Mouse (Mus musculus): ENCODE data around the gene Olfr734. TPM values are rescaled to one million over a fixed set of nuclear protein-coding genes. Genes with fewer than 3 reads are reported as not detected.

Gene Olfr734
- not detected in 2 replicates for polyA plus RNA-seq (2015; fragmentation: Nextera tagmentation; extraction: Ambion mirVana)

DNA sequence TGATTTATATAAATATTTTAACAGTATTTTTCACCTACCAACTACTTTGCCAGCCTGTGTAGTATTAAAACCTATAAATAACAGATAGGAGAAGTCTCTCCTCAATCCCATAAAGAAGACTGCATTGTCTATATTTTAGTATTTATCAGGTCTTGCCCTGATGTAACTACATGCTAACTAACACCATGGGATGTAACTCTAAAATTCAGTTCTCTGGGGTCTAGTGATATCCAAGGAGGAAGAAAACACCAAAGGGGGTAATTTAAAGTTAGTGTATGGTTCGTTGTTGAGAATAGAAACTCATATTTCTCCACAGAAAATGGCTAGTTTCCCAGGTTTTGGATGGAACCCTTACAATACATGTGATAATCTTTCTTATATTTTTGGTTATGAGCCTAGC lies at the start of gene Olfr734:
Olfr734 (minus strand) TSS at position 101 of the 400 bp plus-strand sequence.
- no peaks in the 10 kb centered on the region for H3K36me3 ChIP-seq (ENCODE audit: poor library complexity, severe bottlenecking)
- no peaks in the 10 kb centered on the region; the same call in 1 of the 2 replicates for H3K9me3 ChIP-seq (replicated peaks)
- 77% methylated on average over 1 of the region's 1 CpGs for WGBS
- H3K4me3 ChIP-seq = no peak within 1 kb of the TSS
- ATAC-seq = no peak
- H3K27me3 ChIP-seq = no peaks in the 10 kb centered on the region
- H3K4me2 ChIP-seq = no peak within 1 kb of the TSS
- H3K27ac ChIP-seq = no peak within 1 kb of the TSS
- no peaks in the 10 kb centered on the region for H3K4me1 ChIP-seq
- no peak within 1 kb of the TSS for H3K9ac ChIP-seq

- ATAC-seq = no peak
- H3K9ac ChIP-seq = no peak overlapping the region
- no peaks in the 10 kb centered on the region for H3K27me3 ChIP-seq
- no peaks in the 10 kb centered on the region for H3K36me3 ChIP-seq (ENCODE audit: poor library complexity, severe bottlenecking)
- 90% methylated on average over 2 of the region's 2 CpGs for WGBS
- H3K27ac ChIP-seq = no peak overlapping the region
- H3K9me3 ChIP-seq (replicated peaks) = no peaks in the 10 kb centered on the region
- no peaks in the 10 kb centered on the region for H3K4me1 ChIP-seq
- H3K4me3 ChIP-seq = no peak overlapping the region
- no peak overlapping the region for H3K4me2 ChIP-seq
These were observed 37.0 kb upstream of the Olfr734 start for GRCm38 (mm10) chr14:50363561-50363960.

DNA sequence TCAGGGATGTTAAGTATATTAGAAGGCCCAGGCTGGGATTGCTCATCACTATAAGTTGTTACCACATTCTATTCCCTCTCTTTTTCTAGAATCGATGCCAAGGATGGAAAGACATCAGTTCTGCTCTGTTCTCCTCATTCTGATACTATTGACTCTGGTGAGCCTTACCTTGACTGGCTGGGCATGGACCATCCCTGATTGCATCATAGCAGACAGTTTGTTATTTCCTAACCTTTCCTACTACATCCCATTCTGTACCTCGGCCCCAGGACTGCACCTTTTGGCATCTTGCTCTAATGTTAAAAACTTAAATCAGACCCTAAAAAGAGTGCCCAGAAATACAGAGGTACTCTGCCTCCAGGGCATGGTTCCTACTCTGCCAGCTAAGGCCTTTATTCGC lies 33.9 kb upstream of the Olfr734 start:
- H3K27me3 ChIP-seq = no peaks in the 10 kb centered on the region
- WGBS = 90% methylated on average over 3 of the region's 3 CpGs
- no peaks in the 10 kb centered on the region for H3K4me1 ChIP-seq
- no peak overlapping the region for H3K4me2 ChIP-seq
- H3K9ac ChIP-seq = no peak overlapping the region
- H3K4me3 ChIP-seq = no peak overlapping the region
- H3K36me3 ChIP-seq (ENCODE audit: poor library complexity, severe bottlenecking) = no peaks in the 10 kb centered on the region
- no peak overlapping the region for H3K27ac ChIP-seq
- no peak for ATAC-seq
- 0 out of 2 replicates have a peak, but pooled peaks cover 3% of the 10 kb centered on the region for H3K9me3 ChIP-seq (replicated peaks)

DNA sequence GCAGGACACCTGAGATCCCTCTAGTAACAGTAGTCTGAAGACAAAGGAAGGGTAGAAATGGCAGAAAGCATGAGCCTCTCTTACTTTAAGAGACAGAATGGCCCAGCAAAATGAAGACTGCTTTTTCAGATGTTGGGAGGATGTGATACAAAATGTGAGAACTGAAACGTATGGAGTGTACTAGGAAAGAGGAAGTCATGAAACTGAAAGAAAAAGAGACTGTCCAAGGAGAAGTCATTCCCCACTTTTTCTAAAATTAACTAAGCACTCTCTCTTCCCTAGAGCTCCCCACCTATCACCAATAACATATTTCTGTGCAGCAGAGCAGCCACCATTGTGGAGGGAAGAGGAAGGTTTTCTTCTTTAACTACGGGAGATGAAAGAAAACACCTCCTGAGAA lies 31.0 kb upstream of the Olfr734 start, which contains the start of gene Tlr11:
Tlr11 (plus strand) TSS at position 322 of the 400 bp plus-strand sequence.
- Histone ChIP-seq H3K27ac (no peak within 1 kb of the TSS), H3K4me3 (no peak within 1 kb of the TSS), H3K36me3 (ENCODE audit: poor library complexity, severe bottlenecking) (no peaks in the 10 kb centered on the region), H3K9me3 (replicated peaks) (0 out of 2 replicates have a peak, but pooled peaks cover 3% of the 10 kb centered on the region), H3K27me3 (no peaks in the 10 kb centered on the region), H3K9ac (no peak within 1 kb of the TSS), H3K4me1 (no peaks in the 10 kb centered on the region), H3K4me2 (no peak within 1 kb of the TSS)
- ATAC-seq = no peak
- 85% methylated on average over 2 of the region's 2 CpGs for WGBS

DNA sequence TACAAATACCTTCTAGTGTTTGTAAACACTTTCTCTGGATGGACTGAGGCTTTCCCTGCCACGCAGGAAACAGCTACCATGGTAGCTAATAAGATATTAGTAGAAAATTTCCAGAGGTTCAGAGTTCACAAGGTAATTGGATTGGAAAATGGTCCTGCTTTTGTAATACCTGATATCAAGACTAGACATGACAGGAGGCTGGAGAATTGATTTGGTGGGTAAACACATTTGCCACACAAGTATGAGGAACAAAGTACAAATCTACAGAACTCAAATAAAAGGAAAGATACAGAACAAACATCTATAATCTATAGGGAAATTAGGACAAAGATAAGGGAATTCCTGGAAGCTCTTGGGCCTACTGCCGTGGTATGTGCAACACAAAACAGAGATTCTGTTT lies 30.2 kb upstream of the Olfr734 start:
- H3K27ac ChIP-seq = no peak overlapping the region
- no peaks in the 10 kb centered on the region for H3K36me3 ChIP-seq (ENCODE audit: poor library complexity, severe bottlenecking)
- ATAC-seq = no peak
- WGBS = 87% methylated on average over 2 of the region's 2 CpGs
- no peaks in the 10 kb centered on the region for H3K27me3 ChIP-seq
- no peaks in the 10 kb centered on the region for H3K4me1 ChIP-seq
- no peak overlapping the region for H3K9ac ChIP-seq
- 0 out of 2 replicates have a peak, but pooled peaks cover 3% of the 10 kb centered on the region for H3K9me3 ChIP-seq (replicated peaks)
- no peak overlapping the region for H3K4me3 ChIP-seq
- no peak overlapping the region for H3K4me2 ChIP-seq

GRCm38 (mm10) chr14:50352438-50352837 lies 25.9 kb upstream of the Olfr734 start:
- Histone ChIP-seq H3K27ac (no peak overlapping the region), H3K4me2 (no peak overlapping the region), H3K4me3 (no peak overlapping the region), H3K9me3 (replicated peaks) (0 out of 2 replicates have a peak, but pooled peaks cover 3% of the 10 kb centered on the region), H3K36me3 (ENCODE audit: poor library complexity, severe bottlenecking) (no peaks in the 10 kb centered on the region), H3K27me3 (no peaks in the 10 kb centered on the region), H3K9ac (no peak overlapping the region), H3K4me1 (no peaks in the 10 kb centered on the region)
- 29% methylated on average over 3 of the region's 3 CpGs for WGBS
- no peak for ATAC-seq

DNA sequence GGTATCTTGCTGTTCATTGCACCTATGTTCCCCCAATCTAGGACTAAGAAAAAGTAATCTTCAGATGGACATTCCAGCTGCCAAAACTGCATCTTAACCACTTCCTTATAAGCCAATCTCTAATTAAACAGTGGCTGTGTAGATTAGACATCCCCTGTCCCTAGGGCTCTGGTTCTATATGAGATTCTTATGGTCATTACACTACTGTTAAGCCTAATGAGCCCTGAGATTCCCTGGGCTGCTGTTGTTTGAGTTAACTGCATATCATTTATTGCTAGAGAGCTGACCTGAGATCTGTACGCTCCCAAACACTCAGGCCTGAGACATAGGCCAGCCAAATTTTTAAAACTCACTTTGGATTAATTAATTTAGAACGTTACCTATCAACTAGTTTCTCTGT lies 22.2 kb upstream of the Olfr734 start, which contains the start of gene Olfr735:
Olfr735 (minus strand) TSS at position 77 of the 400 bp plus-strand sequence.
- no peaks in the 10 kb centered on the region; the same call in 1 of the 2 replicates for H3K9me3 ChIP-seq (replicated peaks)
- no peaks in the 10 kb centered on the region for H3K36me3 ChIP-seq (ENCODE audit: poor library complexity, severe bottlenecking)
- H3K27ac ChIP-seq = no peak within 1 kb of the TSS
- H3K4me2 ChIP-seq = no peak within 1 kb of the TSS
- no peaks in the 10 kb centered on the region for H3K27me3 ChIP-seq
- 84% methylated on average over 2 of the region's 2 CpGs for WGBS
- no peak within 1 kb of the TSS for H3K4me3 ChIP-seq
- no peaks in the 10 kb centered on the region for H3K4me1 ChIP-seq
- ATAC-seq = no peak
- H3K9ac ChIP-seq = no peak within 1 kb of the TSS

DNA sequence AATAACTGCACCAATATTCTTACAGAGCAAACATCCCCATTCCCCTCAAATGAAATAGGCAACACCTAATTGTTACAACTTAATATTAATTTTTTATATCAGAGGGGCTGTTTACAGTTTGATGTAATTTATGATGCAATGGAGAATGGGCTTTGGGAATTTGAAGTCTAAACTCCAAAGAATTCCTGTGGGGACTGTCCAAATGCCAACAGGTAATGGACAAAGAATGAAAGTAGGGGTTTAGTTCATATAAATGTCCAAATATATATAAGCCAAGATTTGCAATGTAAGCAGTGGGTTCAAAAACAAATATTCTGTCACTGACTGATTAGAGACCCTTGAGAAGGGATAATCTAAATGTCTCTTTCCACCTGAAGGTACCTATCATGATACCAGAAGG lies 25.1 kb downstream of the Olfr734 start, which contains the start of gene Olfr733:
Olfr733 (minus strand) TSS at position 101 of the 400 bp plus-strand sequence.
- ATAC-seq = no peak
- no peak within 1 kb of the TSS for H3K9ac ChIP-seq
- H3K9me3 ChIP-seq (replicated peaks) = no peaks in the 10 kb centered on the region
- H3K36me3 ChIP-seq (ENCODE audit: poor library complexity, severe bottlenecking) = no peaks in the 10 kb centered on the region
- no peak within 1 kb of the TSS for H3K4me3 ChIP-seq
- no peak within 1 kb of the TSS for H3K27ac ChIP-seq
- H3K27me3 ChIP-seq = no peaks in the 10 kb centered on the region
- no peaks in the 10 kb centered on the region for H3K4me1 ChIP-seq
- no peak within 1 kb of the TSS for H3K4me2 ChIP-seq

- H3K36me3 ChIP-seq (ENCODE audit: poor library complexity, severe bottlenecking) = no peaks in the 10 kb centered on the region
- H3K27me3 ChIP-seq = no peaks in the 10 kb centered on the region
- no peak for ATAC-seq
- no peak within 1 kb of the TSS for H3K4me2 ChIP-seq
- no peak within 1 kb of the TSS for H3K4me3 ChIP-seq
- H3K4me1 ChIP-seq = no peaks in the 10 kb centered on the region
- H3K27ac ChIP-seq = no peak within 1 kb of the TSS
- H3K9ac ChIP-seq = no peak within 1 kb of the TSS
- H3K9me3 ChIP-seq (replicated peaks) = no peaks in the 10 kb centered on the region
- 91% methylated on average over 1 of the region's 1 CpGs for WGBS
These were observed 42.5 kb downstream of the Olfr734 start, which contains the start of gene Olfr732 for GRCm38 (mm10) chr14:50284106-50284505. TSS of gene Olfr732 (minus strand) at chr14:50284206.

Other genes with a start within 250 kb of the Olfr734 start
- gene Olfr726, start 235.8 kb downstream of the Olfr734 start, polyA plus RNA-seq (2015; fragmentation: Nextera tagmentation; extraction: Ambion mirVana) = not detected in 2 replicates
- not detected in 2 replicates for gene Olfr727, start 203.6 kb downstream of the Olfr734 start, polyA plus RNA-seq (2015; fragmentation: Nextera tagmentation; extraction: Ambion mirVana)
- not detected in 2 replicates for gene Olfr728, start 184.1 kb downstream of the Olfr734 start, polyA plus RNA-seq (2015; fragmentation: Nextera tagmentation; extraction: Ambion mirVana)
- not detected in 2 replicates for gene Olfr729, start 173.9 kb downstream of the Olfr734 start, polyA plus RNA-seq (2015; fragmentation: Nextera tagmentation; extraction: Ambion mirVana)
- gene Olfr730, start 138.6 kb downstream of the Olfr734 start, polyA plus RNA-seq (2015; fragmentation: Nextera tagmentation; extraction: Ambion mirVana) = not detected in 2 replicates
- gene Olfr731, start 84.9 kb downstream of the Olfr734 start, polyA plus RNA-seq (2015; fragmentation: Nextera tagmentation; extraction: Ambion mirVana) = not detected in 2 replicates
- gene Olfr732, start 42.6 kb downstream of the Olfr734 start, polyA plus RNA-seq (2015; fragmentation: Nextera tagmentation; extraction: Ambion mirVana) = not detected in 2 replicates
- gene Olfr733, start 25.2 kb downstream of the Olfr734 start, polyA plus RNA-seq (2015; fragmentation: Nextera tagmentation; extraction: Ambion mirVana) = not detected in 2 replicates
- gene Olfr735, start 22.1 kb upstream of the Olfr734 start, polyA plus RNA-seq (2015; fragmentation: Nextera tagmentation; extraction: Ambion mirVana) = not detected in 2 replicates
- gene Tlr11, start 31.2 kb upstream of the Olfr734 start, polyA plus RNA-seq (2015; fragmentation: Nextera tagmentation; extraction: Ambion mirVana) = not detected in 2 replicates
- gene Olfr736, start 54.4 kb upstream of the Olfr734 start, polyA plus RNA-seq (2015; fragmentation: Nextera tagmentation; extraction: Ambion mirVana) = not detected in 2 replicates
- gene Olfr738, start 80.8 kb upstream of the Olfr734 start, polyA plus RNA-seq (2015; fragmentation: Nextera tagmentation; extraction: Ambion mirVana) = not detected in 2 replicates
- not detected in 2 replicates for gene Olfr739, start 91.9 kb upstream of the Olfr734 start, polyA plus RNA-seq (2015; fragmentation: Nextera tagmentation; extraction: Ambion mirVana)
- gene Olfr740, start 118.8 kb upstream of the Olfr734 start, polyA plus RNA-seq (2015; fragmentation: Nextera tagmentation; extraction: Ambion mirVana) = not detected in 2 replicates
- gene Olfr741, start 146.0 kb upstream of the Olfr734 start, polyA plus RNA-seq (2015; fragmentation: Nextera tagmentation; extraction: Ambion mirVana) = not detected in 2 replicates
- gene Olfr742, start 176.8 kb upstream of the Olfr734 start, polyA plus RNA-seq (2015; fragmentation: Nextera tagmentation; extraction: Ambion mirVana) = not detected in 2 replicates
- not detected in 2 replicates for gene Olfr743, start 195.1 kb upstream of the Olfr734 start, polyA plus RNA-seq (2015; fragmentation: Nextera tagmentation; extraction: Ambion mirVana)